Mouse (Mus musculus): ENCODE data around the gene Vsx1.

- TF ChIP-seq CTCF (IDR thresholded peaks at IDR 0.05; ENCODE audit: low read depth): no peak
- no peak for TF ChIP-seq EP300 (IDR thresholded peaks at IDR 0.05; ENCODE audit: low read depth)
Measured at GRCm38 (mm10) chr2:150675525-150675924, 13.6 kb downstream of the Vsx1 start.

Data from heart, postnatal 0 days (tissue).